Mouse (Mus musculus) kidney, adult 11 months (tissue): ENCODE measurements at regions not wholly inside any gene's neighbourhood (a gene's known extent, or its start where the extent isn't known, plus 50 kb on each side); places are given as distances from the start of the nearest gene placed in this dataset.
"Not testable (repeated sequence)": the region's sequence is repeated elsewhere in the genome, so short reads cannot be mapped to it uniquely, and the experiment has no call there.

Experiments used
- DNase-seq: peaks from one replicate; pipeline ENCODE4 v3.0.0; 2022

DNA sequence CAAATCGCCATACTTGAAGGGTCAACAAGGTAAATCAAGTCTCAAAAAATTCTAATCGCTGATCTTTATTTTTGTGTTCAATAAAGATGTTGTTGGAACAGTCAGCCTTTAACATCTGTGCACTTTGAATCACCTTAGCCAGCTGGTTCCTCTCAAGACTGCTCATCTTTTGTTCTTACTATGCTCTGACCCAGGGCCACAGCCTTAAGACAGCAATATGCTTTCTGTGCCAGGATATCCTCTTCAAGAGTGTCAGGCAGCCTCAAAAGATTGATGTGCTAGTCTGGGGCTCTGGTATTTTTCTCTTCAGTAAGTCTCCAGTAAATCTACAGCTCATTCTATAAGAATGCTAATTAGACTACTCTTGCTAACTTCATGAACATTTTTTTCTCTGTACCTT lies 199.9 kb downstream of the Dph6 start:
- DNase-seq, result no peak

DNA sequence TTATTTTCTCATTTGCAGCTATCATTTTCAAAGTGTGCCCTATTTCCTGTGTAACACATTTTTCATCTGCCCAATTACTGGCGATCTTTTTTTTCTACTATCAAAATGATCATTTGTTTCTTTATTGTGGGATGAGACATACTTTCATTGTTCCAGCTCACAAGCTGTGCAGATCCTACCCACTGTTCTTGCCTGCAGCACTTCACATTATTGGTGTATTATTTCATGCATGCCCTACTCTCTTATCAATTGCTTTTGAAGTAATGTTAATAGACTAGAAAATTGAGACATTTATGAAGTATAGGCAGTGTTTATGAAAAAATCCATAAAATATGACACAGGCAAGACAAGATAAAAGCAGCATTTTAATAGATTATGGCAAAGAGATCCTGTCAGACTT lies 204.6 kb downstream of the Dph6 start:
- DNase-seq, result no peak

DNA sequence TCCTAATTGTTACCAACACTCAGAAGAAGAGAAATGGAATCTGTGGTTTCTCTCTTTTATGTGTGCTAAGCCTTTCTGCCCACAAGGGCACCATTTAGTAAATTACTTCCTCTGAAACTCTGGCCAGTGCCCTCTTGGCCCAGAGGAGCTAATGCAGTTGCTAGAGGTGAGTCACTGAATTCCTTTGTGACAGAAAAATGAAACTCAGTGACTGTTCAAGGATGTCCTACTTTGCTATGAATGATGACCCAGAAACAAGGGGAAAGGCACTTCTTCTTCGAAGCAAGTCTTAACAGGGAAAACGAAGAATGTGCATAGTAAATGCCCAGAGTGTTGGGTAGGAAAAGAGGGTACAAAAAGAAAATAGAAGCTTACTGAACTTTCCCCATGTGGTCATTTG lies 211.0 kb downstream of the Dph6 start:
- DNase-seq, result no peak

DNA sequence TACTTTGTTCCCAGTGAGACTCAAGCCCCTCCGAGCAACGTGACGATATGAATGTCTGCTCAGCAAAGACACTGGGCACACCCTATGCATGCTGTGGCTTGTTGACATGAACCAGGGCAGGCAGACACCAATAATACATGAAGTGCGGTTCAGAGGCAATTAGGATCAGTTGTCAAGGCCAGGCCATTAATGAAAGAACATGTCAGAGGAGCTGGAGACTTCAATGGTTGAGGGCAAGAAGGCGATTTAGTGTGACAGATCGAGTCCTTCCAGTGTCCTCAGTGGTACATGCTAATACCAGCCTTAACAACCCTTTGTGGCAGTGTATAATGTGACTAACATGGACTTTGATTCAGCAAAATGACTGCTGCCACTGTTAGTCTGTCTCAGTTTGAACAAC lies 213.8 kb downstream of the Dph6 start:
- DNase-seq, result no peak

DNA sequence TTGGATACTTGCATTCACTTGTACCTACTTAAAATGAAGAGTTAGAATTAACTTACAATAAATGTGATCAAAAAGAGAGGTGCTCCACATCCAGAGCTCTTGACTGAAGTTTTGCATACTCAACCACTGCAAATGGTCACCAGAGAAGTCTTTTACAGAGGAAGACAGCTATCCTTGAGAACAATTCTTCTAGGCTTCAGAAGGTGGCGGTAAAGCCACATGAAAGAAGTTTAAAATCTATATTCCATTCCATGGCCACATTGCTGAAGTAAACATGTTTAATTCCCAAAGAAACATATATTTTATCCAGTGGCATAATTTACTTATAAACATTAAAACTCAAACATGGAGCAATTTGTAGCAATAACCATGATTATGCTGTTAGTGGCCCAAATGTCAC lies 215.1 kb downstream of the Dph6 start:
- DNase-seq, result no peak

DNA sequence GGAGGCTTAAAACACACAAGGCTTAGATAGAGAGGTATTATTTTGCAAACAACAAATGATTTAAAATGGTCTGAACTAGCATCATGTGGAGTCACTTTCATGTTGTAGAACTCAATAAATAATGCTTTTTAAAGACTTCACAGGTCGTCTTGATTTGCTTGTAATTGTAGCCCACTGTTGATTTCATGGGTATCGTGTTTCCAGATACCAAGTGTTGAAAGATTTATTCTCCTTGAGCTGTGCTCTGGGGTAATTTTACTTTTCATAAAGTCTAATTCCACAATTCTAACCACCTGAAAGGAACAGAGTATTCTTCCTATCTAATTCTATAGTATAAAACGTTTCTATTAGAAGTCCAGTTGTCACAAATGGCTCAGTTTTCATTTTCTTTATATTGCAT lies 216.7 kb downstream of the Dph6 start:
- no peak for DNase-seq

DNA sequence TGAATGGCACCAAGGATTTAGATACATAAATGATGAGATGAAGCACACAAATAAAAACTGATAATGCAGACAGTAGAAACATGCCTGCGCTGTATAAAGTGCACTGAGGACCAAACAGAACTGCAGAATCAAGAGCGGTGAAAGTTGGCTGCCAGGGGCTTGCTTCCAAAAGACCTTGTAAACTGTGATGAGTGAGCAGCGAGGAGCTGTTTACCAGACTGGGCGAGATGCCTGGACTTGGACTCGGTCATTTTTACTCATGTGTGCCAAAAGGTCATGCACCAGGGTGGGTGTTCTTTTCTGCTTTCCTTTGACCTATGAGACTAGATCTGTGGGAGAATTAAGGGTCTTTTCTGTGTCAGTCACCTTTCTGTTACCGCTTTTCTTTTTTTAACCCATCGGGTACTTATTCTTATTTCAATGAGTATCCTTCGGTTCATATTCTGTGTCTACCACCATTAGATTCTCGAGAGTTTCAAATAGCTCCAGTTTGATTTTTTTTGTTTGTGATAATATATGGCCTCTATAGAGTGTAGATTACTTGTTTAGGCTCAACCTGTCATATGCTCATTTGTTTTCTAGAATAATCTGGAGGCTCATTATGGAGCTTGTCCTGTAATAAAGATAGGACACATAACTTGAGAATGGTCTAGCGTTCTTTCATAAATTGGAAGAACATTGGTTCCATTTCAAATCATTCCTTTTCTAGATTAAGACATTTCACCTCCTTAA lies 226.3 kb upstream of the Zfp770 start:
- DNase-seq, result no peak

DNA sequence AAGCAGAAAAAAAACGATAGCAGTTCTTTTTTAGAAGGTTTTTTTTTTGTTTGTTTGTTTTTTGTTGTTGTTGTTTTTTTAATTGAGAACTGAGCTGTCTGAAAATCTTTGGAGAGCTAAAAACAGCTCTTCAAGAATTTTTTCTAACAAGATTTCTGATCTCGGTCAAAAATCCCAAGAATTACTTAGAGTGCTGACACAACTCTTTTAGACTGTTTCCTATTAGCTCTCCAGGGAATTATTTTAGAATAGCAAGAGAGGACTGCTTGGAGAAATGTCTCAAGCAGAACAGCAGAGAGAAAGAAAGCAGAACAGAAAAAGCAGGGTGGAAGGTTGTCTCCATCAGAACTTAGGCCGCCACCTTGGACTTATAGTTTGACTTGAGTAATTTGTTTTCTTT lies 218.1 kb upstream of the Zfp770 start:
- no peak for DNase-seq

DNA sequence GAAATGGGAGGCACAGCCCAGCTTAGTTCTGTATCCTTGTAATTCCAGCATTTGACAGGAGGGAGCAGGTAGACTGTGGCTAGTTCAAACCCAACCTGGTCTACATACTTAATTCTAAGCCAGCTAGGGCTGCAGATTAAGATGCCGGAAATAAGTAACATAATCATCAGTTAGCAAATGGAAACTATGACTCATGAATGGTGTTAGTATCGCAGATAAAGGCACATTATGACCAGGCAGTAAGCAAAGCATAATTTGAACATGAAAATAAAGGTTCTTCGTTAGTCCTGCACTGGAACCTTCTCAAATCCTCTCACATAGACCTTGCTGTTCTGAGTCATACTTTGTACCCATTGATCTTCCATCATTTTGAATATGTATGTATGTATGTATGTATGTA lies 211.7 kb upstream of the Zfp770 start:
- no peak for DNase-seq

DNA sequence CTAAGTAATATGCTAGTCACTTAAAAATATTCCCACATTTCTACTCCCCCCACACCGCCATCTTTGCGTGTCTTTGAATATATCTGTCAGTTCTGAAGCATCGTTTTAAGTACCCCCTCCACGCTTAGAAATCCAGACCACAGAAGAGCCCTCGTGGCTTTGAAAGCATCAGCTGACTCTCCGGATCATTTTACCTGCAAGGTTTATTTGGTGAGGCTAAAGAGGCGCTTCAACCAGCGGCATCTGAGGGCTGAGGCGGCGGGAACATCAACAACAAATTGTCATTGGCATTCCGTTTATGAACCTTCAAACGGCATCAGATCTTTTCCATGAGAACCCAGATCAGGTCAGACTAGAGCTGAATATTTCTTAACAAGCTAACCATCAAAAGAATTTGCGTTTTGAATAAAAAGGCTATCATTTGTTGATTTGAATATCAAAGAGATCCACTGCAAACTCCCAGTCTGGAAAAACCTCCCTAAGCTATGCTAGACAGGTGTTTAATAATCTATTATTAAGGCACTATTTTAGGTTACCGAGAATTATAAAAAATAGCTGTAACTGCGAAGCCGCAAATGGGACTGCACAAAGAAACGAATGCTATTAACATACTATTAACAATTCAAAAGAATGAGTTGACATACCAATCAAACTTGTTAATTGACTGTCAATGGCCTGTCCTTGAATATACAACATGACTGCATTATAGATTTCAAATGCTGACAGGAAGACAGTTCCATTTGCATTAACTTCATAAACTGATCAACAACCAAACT lies 210.9 kb upstream of the Zfp770 start:
- no peak for DNase-seq

DNA sequence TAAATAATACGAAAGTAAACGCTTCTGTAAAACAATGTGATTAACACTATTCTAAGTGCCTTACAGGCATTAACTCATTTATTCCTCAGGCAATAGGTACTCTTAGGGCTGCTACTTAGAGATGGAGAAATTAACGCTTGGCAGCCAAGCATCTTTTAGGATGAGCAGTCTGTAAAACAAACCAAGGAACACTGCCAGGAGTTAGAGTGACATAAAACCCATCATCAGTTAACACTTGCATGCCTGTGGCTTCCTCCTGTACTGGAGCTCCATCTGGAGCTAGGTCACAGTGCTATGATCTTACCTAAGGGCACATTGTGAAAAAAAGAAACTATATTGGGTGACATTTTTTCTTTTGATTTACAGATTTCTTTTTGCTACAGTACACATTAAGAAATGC lies 209.4 kb upstream of the Zfp770 start:
- DNase-seq, result no peak

DNA sequence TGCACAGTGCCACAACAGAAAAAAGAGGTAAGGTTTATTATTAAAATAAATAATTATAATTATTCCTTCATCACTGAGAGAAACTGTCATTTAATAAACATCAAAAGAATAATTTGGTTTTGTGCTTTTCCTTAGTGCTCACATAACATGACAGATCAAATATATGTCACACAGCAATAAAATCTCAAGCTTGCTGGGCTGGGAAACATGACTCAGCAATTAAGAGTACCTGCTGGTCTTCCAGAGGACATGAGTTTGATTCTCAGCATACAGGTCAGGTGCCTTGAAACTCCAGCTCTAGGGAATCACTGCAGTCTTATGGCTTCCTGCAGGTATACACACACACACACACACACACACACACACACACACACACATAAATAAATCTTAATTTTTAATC lies 208.3 kb upstream of the Zfp770 start:
- no peak for DNase-seq

DNA sequence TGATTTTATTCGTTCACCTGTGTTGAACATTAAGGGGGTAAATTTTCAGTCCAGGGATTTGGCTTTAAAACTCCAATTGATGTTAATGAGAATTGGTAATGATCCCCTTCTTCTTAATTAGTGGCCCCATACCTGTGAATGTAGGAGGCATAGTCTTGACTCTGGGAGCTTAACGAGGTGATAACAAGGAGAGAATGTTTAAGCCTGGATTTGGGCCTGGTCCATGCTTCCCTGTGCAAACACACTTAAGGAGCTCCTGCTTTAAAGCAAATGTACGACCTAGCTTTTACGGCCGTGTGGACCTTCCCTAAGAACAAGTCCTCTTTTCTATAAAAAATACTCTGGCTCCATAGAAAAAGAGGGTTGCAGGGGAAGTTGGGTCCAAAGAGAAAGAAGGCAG lies 206.1 kb upstream of the Zfp770 start:
- no peak for DNase-seq

DNA sequence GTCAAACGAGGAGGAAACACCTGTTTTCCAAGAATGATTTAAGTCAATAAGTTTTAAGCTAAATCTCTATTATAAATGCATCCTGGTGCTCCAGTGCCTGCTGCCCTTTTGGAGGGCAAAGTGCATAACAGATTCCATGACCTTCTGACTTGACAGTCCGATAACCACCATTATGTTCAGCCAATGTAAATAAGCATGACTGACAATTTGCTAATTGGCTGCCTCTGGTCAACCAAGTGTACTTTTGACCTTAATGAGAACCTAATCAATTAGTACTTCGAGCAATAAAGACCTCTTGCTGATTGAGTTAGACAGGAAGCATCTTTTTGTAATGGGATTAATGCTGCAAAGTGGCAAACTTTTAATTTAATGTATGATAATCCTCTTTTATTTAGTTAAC lies 183.3 kb upstream of the Zfp770 start:
- DNase-seq, result no peak

DNA sequence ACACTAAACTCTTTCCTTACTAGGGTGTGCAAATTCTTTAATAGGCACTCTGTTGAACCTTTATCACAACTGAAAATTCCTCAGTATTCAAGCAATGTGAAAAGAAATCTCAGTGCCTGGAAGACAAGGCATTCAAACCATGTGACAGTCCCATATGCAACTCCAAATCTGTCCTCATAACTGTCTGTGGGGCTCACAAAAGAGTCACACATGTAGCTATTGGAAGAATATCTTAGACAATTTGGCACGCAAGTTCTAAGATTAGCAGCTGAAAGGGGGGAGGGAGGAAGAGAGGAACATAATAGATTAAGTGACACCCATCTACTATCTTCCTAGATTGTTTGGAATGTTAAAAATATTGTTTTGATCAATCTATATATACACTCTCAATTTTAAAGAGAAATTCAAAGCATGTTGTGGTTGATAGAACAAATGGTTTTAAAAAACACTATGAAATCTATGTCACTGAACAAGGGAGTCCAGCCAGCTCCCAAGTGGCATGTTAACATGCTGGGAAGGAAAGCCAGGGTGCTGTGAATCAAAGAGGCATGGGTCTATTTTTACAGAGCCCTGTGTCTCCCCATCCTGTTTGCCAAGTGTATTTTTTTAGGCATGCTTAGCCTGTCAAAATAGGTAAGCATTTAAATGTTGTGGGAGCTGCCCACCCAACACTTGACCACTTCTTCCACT lies 177.7 kb upstream of the Zfp770 start:
- no peak for DNase-seq

DNA sequence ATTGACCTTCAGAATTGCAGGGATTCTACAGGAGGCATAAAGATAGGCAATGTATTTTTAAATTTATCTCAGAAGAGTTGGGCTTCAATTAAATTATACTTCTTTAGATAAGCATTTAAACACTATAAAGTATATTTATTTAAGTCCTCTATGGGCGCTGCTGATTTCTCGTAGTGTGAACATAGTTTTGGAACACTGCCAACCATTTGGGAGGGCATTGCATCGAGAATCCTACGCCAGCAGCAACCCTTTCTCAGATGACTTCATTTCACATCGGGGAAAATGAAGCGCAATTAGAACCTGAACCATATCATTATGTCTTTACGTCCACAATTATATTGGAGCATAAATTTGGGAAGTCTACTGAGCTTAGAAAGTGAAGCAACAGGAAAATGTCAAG lies 172.2 kb upstream of the Zfp770 start:
- DNase-seq, result no peak

DNA sequence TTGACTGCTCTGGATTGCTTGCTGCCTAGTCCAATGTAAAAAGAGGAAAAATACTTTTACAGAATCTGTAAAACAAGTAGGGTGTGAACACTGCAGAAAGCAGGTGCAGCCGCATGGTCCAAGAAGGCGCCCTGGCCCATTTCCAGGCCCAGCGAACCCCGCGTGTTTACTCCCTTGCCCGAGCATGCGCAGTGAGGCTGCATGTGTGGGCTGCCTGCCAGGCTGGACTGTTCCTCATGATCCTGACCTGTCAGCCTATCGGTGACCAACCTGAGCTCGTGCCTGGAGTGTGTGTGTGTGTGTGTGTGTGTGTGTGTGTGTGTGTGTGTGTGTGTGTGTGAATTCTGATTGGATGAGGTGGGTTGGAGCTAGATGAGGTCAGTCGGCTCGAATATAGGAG lies 152.6 kb upstream of the Zfp770 start:
- DNase-seq, result not testable (repeated sequence)

DNA sequence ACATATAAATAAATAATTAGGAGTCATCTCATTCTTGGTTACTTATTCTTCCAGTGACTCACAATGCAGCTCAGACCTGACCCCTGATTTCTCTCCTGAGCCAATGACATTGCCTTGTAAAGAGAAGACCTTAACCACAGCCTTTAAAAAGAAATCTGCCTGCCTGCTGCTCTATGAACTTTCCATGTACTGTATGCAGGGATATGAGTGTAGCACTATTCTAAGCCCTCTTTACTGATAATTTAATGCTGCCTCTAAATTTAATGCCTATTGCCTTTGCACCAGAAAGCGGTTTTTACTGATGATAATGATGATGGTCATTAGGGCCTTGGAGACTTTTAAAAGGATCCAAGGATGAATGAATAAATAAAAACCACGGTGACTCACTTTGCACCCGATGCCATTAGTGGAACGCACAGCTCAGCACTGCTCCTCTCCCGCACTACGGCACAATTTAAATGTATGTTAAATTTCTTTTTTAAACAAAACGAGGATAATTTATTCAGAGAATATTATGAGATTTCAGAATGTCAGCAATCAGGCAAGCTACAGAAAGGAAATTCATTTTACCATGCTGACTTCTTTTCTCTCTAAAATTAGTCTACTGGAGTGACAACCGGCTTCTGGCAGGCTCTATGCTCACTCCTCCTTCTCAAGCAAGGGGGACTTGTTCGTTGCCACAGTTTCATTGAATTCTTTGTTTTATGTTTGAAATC lies 139.5 kb upstream of the Zfp770 start:
- no peak for DNase-seq

DNA sequence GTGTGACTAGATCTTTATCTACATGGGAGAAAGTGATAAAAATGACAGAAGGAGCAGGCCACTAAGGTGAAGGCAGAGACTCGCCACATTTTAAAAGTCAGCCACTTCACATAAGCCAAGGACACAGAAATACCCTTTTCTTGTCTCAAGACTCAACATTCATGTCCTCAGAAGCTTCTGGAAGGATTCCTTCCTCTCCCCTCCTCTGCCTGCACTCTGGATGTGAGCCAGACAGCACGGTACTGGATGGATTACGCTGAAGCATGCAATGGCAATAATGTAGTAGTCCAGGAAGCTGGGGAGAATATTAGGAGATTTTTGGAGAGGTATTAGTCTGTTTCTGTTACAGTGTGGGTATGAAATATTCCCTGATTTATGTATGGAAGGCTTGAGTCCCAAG lies 100.5 kb upstream of the Zfp770 start:
- DNase-seq, result no peak

DNA sequence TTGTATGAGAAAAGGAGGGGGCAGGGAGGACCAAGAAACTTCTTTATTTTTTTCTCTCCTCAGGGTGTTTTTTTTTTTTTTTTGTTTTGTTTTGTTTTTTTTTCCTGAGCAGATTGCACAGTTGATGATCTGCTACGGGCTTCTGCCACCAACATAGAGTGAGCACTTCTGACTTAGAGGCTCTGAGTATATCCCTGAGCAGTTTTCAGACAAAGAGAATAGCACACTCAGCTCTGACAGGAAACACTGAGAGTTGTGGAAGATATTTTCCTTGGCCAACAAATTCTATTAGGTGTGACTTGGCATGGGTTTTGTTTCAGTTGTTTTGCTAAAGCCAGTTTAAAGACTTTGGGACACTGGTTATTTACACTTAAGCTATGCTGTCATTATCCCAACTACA lies 93.8 kb upstream of the Zfp770 start:
- DNase-seq, result no peak

DNA sequence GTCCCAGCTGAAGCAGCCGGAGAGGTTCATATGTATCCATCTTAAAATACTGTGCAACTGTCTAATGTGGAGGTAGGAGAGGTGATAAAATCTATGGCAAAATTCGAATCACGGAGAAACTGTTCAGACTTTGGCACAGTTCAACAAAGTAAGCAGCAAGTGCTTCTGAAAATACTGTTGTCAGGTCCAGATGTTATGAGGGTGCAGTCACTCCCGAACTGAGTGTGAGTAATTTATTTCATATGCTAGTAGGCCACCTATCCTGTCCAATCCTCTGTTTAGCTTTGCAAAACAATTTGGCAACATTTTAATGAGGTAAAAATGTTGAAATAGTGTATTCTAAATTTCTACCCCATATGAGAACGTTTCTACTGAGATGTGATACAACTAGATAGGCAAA lies 90.1 kb upstream of the Zfp770 start:
- no peak for DNase-seq

DNA sequence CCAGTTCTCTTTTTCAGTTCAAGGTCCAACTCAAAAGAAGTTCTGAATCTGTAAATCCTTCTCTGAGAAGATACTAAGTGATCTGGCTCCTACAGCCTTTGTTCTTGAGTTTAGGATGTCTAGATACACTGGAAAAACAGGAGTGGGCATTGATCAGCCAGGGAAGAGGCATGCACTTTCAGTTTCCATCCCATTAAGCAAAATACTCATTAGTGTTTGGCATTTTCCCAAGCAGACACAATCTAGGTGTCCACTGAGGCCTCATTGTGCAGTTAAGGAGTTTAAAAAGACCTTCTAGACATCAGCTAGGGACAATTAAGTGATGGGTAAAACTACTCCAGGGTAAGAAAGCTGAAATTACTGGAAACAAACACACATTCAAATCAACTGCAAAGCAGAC lies 74.3 kb upstream of the Zfp770 start:
- no peak for DNase-seq

DNA sequence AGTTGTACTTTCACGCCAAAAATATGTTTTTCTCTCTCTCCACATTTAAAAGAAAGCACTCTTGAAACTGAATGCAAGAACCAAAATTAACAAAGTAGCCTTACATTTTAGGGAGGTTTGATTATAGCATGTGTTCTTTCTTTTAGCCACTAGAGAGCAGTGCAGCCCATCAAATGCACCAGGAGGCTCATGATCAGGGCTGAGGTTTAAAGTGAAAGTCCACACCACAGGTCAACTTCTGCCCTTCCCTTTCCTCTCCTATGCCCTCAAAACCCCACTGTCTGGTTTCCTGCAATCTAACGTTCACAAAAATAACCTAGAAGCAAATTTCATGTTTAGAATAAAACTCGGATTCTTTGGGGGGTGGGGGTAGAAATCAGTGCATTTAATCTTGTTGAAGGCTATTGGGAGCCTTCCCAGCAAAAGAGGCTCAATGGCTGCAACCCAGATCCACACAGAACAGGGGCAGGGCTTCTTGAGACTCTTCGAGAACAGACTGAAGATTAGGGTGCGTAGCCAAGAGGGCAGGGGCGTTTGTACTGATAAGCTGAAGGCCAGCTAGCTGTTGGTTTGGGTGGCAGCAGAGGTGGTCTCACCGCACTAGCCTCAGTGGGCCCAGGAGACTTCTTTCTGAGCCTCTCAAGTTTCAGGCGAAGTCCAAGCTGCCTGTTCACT lies 59.3 kb upstream of the Zfp770 start:
- peak; percentile 23 for DNase-seq
